Mouse (Mus musculus): Measurements from ENCODE around the gene Chrnb4. TPM values are rescaled to one million over a fixed set of nuclear protein-coding genes. Genes with fewer than 3 reads are reported as not detected.

Chrnb4 gene
- polyA plus RNA-seq (2016; fragmentation: Nextera tagmentation; extraction: Ambion mirVana), result 0.13 TPM in 1 of 2 replicates, not detected in the other

DNA sequence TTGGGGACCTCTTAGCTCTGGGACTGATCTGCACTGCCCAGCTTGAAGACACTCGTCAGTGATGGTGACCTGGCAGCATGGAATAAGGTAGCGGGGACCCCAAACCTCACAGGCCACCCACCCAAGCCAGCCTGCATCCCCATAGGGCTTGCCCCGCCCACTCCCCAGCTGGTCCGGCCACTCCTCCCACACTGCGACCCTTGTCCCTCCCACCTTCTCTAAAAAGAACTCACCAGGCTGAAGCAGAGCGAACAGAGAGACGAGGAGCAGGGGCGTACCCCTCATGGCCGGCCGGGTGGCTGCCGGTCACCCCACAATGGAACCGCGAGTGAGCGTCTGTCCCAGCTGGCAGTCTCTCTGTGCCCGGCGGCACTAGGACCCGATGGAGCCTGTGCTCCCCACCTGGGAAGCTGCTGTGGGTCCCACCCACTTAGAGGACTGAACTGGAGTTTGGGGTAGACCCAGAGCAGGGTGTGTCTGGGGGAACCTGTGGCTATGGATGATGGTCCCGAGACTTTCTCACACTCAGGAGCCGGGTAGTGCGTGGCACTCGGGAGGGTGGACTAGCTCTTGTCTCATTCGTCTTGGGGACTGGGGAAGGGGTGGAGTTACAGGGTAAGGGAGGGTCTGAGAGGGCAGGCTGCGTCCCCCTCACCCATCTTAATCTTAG, at the start of gene Chrnb4:
Chrnb4 (minus strand) TSS at position 569 of the 670 bp plus-strand sequence.
- peaks cover 11% of the 10 kb centered on the region for H3K4me1 ChIP-seq (replicated peaks)
- peak; percentile 79 for ATAC-seq (ENCODE audit: insufficient number of reproducible peaks, insufficient read depth, low FRiP score, low TSS enrichment, low read depth)
- H3K27ac ChIP-seq, result no peak within 1 kb of the TSS
- peaks cover 22% of the 10 kb centered on the region; the same call in 1 of the 2 replicates for H3K27me3 ChIP-seq
- peak within 1 kb of the TSS; percentile 86 for H3K4me2 ChIP-seq
- H3K36me3 ChIP-seq, result no peaks in the 10 kb centered on the region
- peak within 1 kb of the TSS; percentile 59 for H3K9ac ChIP-seq (replicated peaks)
- peak within 1 kb of the TSS; percentile 57 for H3K4me3 ChIP-seq (replicated peaks)
- under 1% methylated on average over 23 of the region's 23 CpGs for WGBS
- H3K9me3 ChIP-seq, result no peaks in the 10 kb centered on the region; the same call in 1 of the 2 replicates

DNA sequence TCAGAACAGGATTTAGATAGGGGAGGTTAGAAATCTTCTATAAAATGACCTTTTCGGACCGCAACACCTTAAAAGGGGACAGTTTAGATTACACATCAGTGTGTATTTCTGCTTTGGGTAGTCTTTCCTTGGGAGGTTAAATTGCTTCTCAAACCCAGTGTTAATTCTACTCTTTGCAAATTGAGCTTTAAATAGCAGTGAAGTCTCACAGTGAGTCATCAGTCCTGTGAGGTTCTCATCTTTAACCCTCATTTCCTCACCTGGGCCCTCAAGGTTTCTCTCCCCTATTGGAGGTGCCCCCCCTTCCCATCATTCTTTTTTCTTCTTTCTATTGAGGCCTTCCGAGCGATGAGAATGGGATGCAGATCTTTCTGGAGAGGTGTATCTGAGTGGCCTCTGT, 48.3 kb upstream of the Chrnb4 start:
- Histone ChIP-seq H3K27ac (no peak overlapping the region), H3K9ac (replicated peaks) (no peak overlapping the region), H3K36me3 (no peaks in the 10 kb centered on the region), H3K4me1 (replicated peaks) (no peaks in the 10 kb centered on the region), H3K9me3 (no peaks in the 10 kb centered on the region), H3K27me3 (no peaks in the 10 kb centered on the region), H3K4me3 (replicated peaks) (no peak overlapping the region), H3K4me2 (no peak overlapping the region)
- no peak for ATAC-seq (ENCODE audit: insufficient number of reproducible peaks, insufficient read depth, low FRiP score, low TSS enrichment, low read depth)
- 91% methylated on average over 4 of the region's 4 CpGs for WGBS

DNA sequence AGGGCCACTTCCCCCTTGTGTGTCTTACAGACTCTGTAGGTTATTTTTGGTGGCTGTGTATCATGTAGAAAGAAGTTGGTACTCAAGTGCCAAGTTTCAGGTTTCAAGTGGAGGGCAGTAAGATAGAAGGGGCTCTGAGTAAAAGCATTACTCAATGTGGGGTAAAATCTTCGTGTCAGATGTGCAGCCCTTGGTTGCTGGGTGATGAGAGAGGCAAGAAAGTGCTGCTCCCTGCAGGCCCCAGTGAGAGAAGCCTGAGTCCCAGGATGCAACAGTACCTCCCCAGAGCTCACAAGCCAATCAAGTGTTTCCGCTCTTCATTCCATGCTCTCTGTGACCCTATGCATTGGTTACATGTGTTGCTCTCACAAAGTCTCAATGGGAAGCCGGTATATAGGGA, 47.5 kb upstream of the Chrnb4 start:
- H3K9me3 ChIP-seq, result no peaks in the 10 kb centered on the region
- no peak for ATAC-seq (ENCODE audit: insufficient number of reproducible peaks, insufficient read depth, low FRiP score, low TSS enrichment, low read depth)
- H3K4me2 ChIP-seq, result no peak overlapping the region
- no peak overlapping the region for H3K9ac ChIP-seq (replicated peaks)
- no peak overlapping the region for H3K27ac ChIP-seq
- no peak overlapping the region for H3K4me3 ChIP-seq (replicated peaks)
- 70% methylated on average over 3 of the region's 3 CpGs for WGBS
- H3K36me3 ChIP-seq, result no peaks in the 10 kb centered on the region
- H3K27me3 ChIP-seq, result no peaks in the 10 kb centered on the region
- no peaks in the 10 kb centered on the region for H3K4me1 ChIP-seq (replicated peaks)

DNA sequence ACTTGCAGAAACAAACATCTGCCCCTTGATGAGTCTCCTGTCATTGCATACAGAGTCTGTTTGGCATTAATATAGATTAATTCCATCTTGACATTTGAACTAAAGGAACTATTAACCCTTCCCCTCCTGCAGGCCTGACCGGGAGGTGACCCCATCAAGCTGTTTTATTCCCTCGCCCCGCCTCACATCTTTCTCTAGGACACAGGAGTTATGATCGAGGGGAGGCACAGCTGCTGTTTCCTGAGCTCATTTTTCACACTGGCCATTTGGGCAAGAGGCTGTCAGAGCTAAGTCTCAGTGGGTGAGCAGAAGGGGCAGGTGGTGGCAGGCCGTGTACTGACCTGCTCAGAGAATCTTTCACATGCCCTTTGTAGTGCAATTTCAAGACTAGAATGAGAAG, 41.6 kb upstream of the Chrnb4 start:
- H3K36me3 ChIP-seq, result no peaks in the 10 kb centered on the region
- H3K27me3 ChIP-seq, result no peaks in the 10 kb centered on the region
- H3K27ac ChIP-seq, result 0 out of 2 replicates have a peak overlapping the region, but pooled peaks have one; percentile 17
- no peak overlapping the region for H3K4me3 ChIP-seq (replicated peaks)
- H3K4me2 ChIP-seq, result no peak overlapping the region
- ATAC-seq (ENCODE audit: insufficient number of reproducible peaks, insufficient read depth, low FRiP score, low TSS enrichment, low read depth), result no peak
- H3K9ac ChIP-seq (replicated peaks), result no peak overlapping the region
- H3K9me3 ChIP-seq, result no peaks in the 10 kb centered on the region
- WGBS, result 3% methylated on average over 5 of the region's 5 CpGs
- H3K4me1 ChIP-seq (replicated peaks), result peaks cover 10% of the 10 kb centered on the region

DNA sequence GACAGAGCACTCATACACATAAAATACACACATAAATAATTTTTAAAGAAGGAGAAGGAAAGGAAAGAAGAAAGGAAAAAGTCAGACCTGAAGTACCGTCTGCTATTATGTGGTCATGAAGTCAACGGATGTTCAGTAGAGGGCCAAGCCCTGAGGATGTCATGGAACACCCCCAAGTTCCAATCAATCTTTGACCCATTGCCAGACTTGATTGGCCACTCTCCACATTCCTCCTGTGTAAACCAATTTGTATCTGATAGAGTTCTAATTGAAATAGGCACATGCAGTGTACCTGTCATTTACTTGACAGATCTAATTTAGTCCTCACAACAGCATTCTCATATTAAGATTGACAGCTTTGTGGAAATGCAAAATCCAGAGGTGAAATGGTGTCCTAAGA, 40.6 kb upstream of the Chrnb4 start:
- 92% methylated on average over 2 of the region's 2 CpGs for WGBS
- H3K9ac ChIP-seq (replicated peaks), result no peak overlapping the region
- no peak for ATAC-seq (ENCODE audit: insufficient number of reproducible peaks, insufficient read depth, low FRiP score, low TSS enrichment, low read depth)
- H3K9me3 ChIP-seq, result no peaks in the 10 kb centered on the region
- no peak overlapping the region for H3K27ac ChIP-seq
- H3K36me3 ChIP-seq, result no peaks in the 10 kb centered on the region
- no peaks in the 10 kb centered on the region for H3K27me3 ChIP-seq
- H3K4me2 ChIP-seq, result no peak overlapping the region
- peaks cover 10% of the 10 kb centered on the region for H3K4me1 ChIP-seq (replicated peaks)
- H3K4me3 ChIP-seq (replicated peaks), result no peak overlapping the region

DNA sequence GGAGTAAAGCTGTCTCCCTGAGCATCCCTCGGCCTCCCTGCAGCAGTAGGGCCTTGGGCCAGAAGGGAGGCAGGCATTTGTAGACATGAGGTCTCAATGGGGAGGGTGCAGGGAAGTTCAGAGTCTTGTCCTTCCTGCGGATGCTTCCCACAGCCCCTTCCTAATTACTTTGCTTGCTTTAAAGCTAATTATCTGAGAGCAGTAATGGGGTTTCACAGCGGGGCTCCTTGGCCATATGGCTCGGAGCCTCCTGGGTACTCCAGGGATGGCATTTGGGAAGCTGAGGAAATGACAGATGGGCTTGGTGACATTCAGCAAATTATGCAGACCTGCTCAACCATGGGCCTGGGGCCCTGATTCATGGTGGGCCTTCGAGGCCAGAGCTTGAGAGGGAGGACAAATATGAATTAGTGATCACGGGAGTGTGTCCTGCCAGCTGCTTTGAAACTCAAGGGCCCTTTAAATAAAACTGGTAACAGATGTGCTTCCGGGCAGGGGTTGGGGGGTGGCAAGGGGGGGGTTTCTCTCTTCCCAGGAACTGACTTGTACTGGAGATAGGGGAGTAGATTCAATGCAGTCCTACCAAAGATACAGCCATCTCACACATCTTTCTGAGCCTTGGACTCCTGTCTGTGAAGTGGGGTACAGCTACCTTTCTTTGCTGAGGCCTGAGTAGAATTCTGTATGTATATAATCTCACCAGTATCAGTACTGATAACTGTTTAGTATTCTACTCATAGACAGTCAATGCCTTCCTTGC, 34.8 kb upstream of the Chrnb4 start:
- Histone ChIP-seq H3K9ac (replicated peaks) (no peak overlapping the region), H3K36me3 (no peaks in the 10 kb centered on the region), H3K4me1 (replicated peaks) (peaks cover 9% of the 10 kb centered on the region), H3K4me2 (no peak overlapping the region), H3K4me3 (replicated peaks) (no peak overlapping the region), H3K9me3 (no peaks in the 10 kb centered on the region), H3K27ac (no peak overlapping the region), H3K27me3 (no peaks in the 10 kb centered on the region)
- ATAC-seq (ENCODE audit: insufficient number of reproducible peaks, insufficient read depth, low FRiP score, low TSS enrichment, low read depth), result no peak
- WGBS, result 3% methylated on average over 7 of the region's 7 CpGs

DNA sequence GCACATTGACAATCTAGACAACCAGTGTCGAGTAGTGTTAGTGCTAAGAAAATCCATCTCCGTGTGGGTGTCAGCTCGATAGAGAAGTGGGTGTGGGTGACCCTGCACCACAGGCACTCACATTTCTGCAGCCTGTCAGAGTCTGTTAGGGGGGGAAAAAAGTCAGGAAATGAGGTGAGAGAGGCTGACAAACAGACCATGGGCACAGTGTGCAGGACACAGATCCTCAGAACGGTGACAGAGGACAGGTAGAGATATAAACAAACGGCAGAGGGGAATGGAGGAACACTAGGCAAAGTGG, 19.3 kb upstream of the Chrnb4 start:
- H3K4me2 ChIP-seq, result no peak overlapping the region

DNA sequence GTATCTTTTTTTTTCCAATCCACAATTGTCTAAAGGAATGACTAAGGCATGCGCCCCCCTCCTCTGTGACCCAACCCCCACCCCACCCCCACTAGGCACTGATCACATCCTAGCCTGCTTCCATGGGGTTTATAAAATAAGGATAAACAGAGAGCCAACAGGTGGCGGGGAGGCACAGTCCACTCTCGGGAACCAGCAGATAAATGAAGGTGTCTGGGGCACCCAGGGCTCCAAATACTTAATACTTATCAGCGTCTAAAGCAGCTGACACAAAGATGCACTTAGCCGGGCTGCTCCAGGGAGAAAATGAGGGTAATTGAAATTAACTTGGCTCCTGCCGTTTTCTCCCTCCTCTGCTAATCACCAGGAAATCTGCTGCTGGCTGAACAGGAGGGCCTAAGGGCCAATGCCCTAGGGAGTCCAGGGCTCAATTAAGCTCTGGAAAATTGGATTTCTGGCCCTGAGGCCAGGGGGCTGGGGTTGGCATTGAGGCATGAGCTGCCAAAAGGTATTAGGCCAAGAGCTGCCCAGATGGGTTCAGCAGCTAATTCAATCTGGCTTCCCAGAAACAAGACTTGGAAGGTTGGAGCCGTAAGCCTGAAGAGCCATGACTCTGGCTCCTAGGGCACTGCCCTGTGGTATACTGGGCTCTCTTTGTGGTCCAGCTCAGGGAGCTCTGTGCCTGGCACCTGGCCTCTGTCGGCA, 18.8 kb upstream of the Chrnb4 start:
- H3K36me3 ChIP-seq, result no peaks in the 10 kb centered on the region
- no peaks in the 10 kb centered on the region for H3K9me3 ChIP-seq
- no peaks in the 10 kb centered on the region for H3K27me3 ChIP-seq
- no peak overlapping the region for H3K4me3 ChIP-seq (replicated peaks)
- WGBS, result 21% methylated on average over 8 of the region's 8 CpGs
- ATAC-seq (ENCODE audit: insufficient number of reproducible peaks, insufficient read depth, low FRiP score, low TSS enrichment, low read depth), result no peak
- H3K9ac ChIP-seq (replicated peaks), result no peak overlapping the region
- H3K4me1 ChIP-seq (replicated peaks), result peaks cover 13% of the 10 kb centered on the region
- no peak overlapping the region for H3K4me2 ChIP-seq
- no peak overlapping the region; the same call in 1 of the 2 replicates for H3K27ac ChIP-seq

More for the DNA sequence above, 19.3 kb upstream of the Chrnb4 start:
- Histone ChIP-seq H3K4me3 (replicated peaks) (no peak overlapping the region), H3K27ac (no peak overlapping the region; the same call in 1 of the 2 replicates), H3K27me3 (no peaks in the 10 kb centered on the region), H3K9ac (replicated peaks) (no peak overlapping the region), H3K9me3 (no peaks in the 10 kb centered on the region), H3K4me1 (replicated peaks) (peaks cover 13% of the 10 kb centered on the region), H3K36me3 (no peaks in the 10 kb centered on the region)
- no peak for ATAC-seq (ENCODE audit: insufficient number of reproducible peaks, insufficient read depth, low FRiP score, low TSS enrichment, low read depth)
- WGBS, result 22% methylated on average over 5 of the region's 5 CpGs

DNA sequence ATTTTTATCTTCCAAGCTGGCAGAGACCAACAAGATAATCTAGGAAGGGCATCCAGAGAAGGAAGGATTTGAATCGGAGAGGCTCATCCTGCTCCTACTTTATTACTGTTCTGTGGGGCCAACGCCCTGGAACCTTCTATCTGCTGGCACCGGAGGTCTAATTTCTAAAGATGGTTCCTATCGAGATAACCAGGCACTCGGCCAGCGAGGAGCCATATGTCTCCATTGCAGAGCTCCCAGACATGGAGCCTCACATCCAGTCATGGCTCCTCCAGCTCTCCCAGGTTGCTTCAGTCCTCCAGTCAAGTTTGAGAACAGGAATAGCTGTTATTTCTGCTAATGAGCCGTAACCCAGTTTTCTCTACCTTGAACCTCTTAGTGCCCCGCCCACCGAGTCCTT, 16.7 kb upstream of the Chrnb4 start:
- H3K9me3 ChIP-seq, result no peaks in the 10 kb centered on the region
- H3K36me3 ChIP-seq, result no peaks in the 10 kb centered on the region
- H3K4me2 ChIP-seq, result no peak overlapping the region
- H3K27ac ChIP-seq, result no peak overlapping the region
- no peak overlapping the region for H3K9ac ChIP-seq (replicated peaks)
- H3K27me3 ChIP-seq, result no peaks in the 10 kb centered on the region
- peaks cover 13% of the 10 kb centered on the region for H3K4me1 ChIP-seq (replicated peaks)
- 90% methylated on average over 9 of the region's 9 CpGs for WGBS
- H3K4me3 ChIP-seq (replicated peaks), result no peak overlapping the region
- no peak for ATAC-seq (ENCODE audit: insufficient number of reproducible peaks, insufficient read depth, low FRiP score, low TSS enrichment, low read depth)

DNA sequence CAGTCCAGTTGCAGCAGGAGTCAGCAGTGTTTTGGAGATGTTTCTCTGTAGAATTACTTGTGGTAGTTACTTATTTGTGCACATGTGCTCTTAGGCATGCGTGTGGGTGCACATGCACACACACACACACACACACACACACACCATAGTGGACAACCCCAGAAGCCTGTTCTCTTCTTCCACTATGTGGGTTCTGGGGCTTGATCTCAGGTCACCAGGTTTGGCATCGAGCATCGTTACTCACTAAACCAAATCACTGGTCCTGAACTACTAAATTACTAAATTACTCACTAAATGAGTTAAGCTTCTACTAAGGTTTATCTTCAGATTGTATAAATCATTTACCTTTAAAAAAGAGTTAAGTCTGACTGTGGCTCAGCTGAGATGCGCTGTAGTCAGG, 9.5 kb upstream of the Chrnb4 start:
- H3K4me1 ChIP-seq (replicated peaks), result no peaks in the 10 kb centered on the region
- no peaks in the 10 kb centered on the region for H3K36me3 ChIP-seq
- no peak overlapping the region for H3K27ac ChIP-seq
- WGBS, result 80% methylated on average over 4 of the region's 4 CpGs
- no peak overlapping the region for H3K4me2 ChIP-seq
- no peak for ATAC-seq (ENCODE audit: insufficient number of reproducible peaks, insufficient read depth, low FRiP score, low TSS enrichment, low read depth)
- no peak overlapping the region for H3K4me3 ChIP-seq (replicated peaks)
- no peak overlapping the region for H3K9ac ChIP-seq (replicated peaks)
- H3K9me3 ChIP-seq, result no peaks in the 10 kb centered on the region
- no peaks in the 10 kb centered on the region for H3K27me3 ChIP-seq

DNA sequence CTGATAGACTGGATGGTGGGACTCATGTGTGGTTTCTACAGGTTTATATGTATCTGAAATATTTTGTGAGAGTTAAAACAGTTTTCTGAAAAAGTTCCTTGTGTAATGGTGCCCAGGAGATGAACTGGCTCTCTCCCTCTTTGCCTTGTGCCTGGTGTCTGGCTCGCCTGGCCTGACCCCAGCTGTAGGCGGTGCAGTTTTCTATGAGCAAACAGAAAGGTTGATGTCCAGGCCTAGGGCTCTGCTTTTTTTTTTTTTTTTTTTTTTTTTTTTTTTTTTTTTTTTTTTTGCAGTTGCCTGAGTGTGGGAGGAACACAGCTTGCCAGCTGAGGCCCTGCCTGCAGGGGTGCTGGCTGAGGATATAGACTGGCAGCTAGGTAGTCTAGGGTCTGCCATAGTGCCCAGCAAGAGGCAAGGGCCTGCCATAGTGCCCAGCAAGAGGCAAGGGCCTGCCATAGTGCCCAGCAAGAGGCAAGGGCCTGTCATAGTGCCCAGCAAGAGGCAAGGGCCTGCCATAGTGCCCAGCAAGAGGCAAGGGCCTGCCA, 6.9 kb upstream of the Chrnb4 start:
- no peak overlapping the region for H3K4me3 ChIP-seq (replicated peaks)
- no peaks in the 10 kb centered on the region for H3K36me3 ChIP-seq
- ATAC-seq (ENCODE audit: insufficient number of reproducible peaks, insufficient read depth, low FRiP score, low TSS enrichment, low read depth), result no peak
- H3K9me3 ChIP-seq, result no peaks in the 10 kb centered on the region; the same call in 1 of the 2 replicates
- H3K27me3 ChIP-seq, result no peaks in the 10 kb centered on the region
- no peak overlapping the region for H3K27ac ChIP-seq
- WGBS, result 90% methylated on average over 2 of the region's 2 CpGs
- no peaks in the 10 kb centered on the region for H3K4me1 ChIP-seq (replicated peaks)
- no peak overlapping the region for H3K4me2 ChIP-seq
- H3K9ac ChIP-seq (replicated peaks), result no peak overlapping the region

Measured in limb, embryonic 12.5 days (tissue).